Mouse (Mus musculus) left cerebral cortex, postnatal 25 days (tissue): ENCODE measurements around the gene Abcc1. TPM values are rescaled to one million over a fixed set of nuclear protein-coding genes. Genes with fewer than 3 reads are reported as not detected.

Experiments
- DNase-seq, 2 experiments: peaks; one replicate each; pipeline ENCODE4 v3.0.0; 2022; ENCODE audit warnings: low spot score in 2 of 2, mixed read lengths in 1 of 2
- intact Hi-C: fragments of 180-260 bp; cut with DNase I; formaldehyde crosslinking; loops from one replicate; pipeline ENCODE4 v1.15.1; 2025
- total RNA-seq, 2 experiments: library from RNA; stranded (reverse); gene quantifications; 2 replicates each; pipeline ENCODE4 v1.2.3; 2021

Gene Abcc1
- 10 to 100 TPM; 16.7 to 17.6 TPM for total RNA-seq

DNA sequence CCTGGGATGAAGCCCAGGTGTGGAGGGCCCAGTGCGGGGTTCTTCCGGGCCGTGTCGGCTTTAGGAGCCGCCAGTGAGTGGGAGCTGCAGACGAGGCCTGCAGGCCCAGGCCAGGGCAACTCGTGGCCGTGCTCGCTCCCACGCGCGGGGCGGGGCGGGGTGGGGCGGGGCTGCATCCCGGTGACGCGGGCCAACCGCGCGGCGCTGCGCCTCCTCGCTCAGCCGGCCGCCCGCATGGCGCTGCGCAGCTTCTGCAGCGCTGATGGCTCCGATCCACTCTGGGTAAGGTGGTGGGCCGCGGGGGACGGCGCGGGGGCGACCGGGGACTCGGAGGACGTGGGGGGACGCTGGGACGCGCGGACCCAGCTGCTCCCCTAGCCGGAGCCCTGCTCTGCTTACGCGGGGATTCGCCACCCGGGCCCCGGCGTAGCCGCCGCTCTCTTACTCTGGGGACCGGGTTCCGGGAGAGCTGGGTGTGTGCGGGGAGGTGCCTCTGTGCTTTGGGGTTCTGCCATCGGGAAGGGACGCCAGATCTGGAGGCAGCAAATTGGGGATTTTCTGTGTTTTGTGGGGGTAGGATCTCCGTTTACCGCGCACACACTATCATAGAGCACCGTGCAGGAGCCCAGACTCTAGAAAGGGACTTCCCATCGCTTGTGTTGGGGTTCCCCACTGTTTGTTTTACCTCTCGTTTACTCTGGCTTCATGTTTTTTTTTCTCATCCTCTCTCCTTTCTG lies at the start of gene Abcc1:
Abcc1 (plus strand) TSS at position 197 of the 737 bp plus-strand sequence.
- intact Hi-C loops, result loop anchor here (1.0 to 2.0 kb wide), 2 partner anchors 44 to 89 kb away; partner anchors contain the start of gene Fopnl
- peak; percentile 85 to 86 for DNase-seq

DNA sequence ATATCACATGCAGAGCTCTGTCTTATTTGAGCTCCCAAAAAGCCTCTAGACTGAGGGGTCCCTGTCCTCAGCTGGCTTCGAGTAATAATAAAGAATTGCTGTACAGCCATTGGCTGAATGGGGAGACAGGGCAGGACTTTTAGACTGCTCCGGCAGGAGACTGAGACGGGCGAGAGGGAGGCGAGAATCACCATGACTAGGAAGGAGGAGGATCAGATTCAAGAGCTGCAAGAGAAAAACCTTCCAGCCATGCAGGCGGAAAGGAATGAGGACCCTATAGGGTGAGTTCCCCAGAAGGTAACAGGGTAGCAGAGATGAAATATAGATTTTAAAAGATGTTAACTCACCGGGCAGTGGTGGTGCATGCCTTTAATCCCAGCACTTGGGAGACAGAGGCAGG lies 48.4 kb upstream of the Abcc1 start:
- no peak for DNase-seq
- intact Hi-C loops, result loop anchor here (5.0 to 10.0 kb wide), 2 partner anchors 179 to 408 kb away; partner anchors contain the start of genes Mpv17l and Pdxdc1

DNA sequence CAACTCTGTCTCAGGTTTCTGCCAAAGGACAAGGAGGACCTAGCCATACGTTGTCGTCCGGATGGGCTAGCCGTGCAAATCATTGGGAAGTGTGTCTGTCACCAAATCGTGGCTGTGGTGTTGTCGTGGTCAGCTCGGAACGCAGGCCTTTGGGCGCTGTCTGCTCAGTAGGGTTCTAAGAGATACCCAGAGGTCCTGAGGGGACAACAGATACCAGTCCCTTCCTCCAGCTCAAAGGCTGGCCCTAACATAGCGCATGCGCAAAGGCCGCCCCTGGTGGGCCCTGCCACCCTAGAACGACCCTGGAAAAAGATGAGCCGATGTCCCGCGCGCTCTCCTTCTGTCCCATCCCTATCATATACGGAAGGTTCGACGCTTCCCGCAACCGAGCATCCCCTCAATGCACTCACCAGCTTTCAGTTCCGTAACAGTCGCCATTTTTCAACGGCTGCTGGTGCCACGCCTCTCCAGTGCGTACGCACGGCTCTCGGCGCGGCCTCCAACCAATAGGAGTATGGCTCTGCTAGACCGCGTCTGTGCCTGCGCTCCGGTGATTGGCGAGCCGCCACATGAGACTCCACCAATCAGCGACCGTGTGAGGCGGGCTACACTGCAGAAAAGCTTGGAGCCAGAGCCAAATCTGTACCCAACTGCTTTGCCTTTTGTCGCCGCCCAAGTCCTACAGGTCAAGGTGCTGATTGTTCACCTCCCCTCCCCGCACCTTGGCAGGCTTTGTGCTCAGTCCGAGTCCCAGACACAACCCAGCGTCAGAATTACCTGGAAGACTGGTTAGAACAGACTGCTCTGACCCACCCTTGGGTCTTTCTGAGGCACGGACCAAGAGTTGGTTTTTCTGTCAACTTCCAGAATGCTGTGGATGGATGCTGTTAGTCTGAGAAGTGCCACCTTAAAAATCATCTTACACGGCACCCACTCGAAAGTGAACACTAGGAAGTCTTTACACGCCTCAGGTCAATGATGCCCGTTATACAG lies 44.2 kb upstream of the Abcc1 start, which contains the start of gene Fopnl:
Fopnl (minus strand) TSS at position 522 of the 993 bp plus-strand sequence.
- intact Hi-C loops, result loop anchor here (1.0 to 10.0 kb wide), 2 partner anchors 44 to 412 kb away; partner anchors contain the start of genes Abcc1, Mpv17l and Pdxdc1
- peak; percentile 98 to 99 for DNase-seq

DNA sequence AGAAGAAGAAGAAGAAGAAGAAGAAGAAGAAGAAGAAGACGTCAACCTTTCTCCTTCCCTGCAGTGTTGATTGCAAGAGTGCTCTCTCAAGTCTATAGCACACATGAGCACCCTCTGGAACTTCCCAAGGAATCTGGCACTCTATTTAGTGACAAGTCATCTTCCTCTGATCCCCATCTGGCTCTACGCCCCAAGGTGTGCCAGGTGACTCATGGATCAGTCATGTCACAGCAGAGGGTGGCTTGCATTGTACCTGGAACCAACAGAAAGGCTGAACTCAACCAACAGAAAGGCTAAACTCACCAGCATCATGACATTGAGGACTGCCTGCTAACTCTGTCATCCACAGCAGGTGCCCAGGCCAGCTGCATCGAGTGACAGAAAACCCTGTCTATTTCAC lies 41.7 kb upstream of the Abcc1 start:
- no peak for DNase-seq
- intact Hi-C loops, result loop anchor here (10.0 kb wide), 1 partner anchor 415 kb away; the partner anchor contains the start of genes Mpv17l and Pdxdc1

DNA sequence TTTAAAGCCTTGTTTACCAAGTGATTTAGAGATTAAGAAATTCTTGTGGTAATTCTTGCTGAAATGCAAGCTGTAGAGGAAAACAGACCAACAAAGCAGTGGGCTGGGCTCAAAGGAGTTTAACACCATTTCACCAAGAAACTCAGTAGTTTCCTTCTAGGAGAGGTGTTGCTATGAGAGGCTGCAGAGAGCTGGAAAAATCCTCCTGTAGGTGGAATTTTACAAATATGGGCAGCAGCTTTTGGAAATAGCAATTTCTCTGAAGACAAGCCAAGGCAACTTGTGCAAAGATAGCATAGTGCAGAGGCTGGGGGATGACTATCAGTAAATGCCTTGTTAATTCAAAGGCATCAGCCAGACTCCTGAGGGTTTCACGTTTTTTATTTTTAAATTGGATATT lies 40.9 kb upstream of the Abcc1 start:
- intact Hi-C loops, result no loop called here
- DNase-seq, result peak in 1 of 2 experiments; percentile 79

DNA sequence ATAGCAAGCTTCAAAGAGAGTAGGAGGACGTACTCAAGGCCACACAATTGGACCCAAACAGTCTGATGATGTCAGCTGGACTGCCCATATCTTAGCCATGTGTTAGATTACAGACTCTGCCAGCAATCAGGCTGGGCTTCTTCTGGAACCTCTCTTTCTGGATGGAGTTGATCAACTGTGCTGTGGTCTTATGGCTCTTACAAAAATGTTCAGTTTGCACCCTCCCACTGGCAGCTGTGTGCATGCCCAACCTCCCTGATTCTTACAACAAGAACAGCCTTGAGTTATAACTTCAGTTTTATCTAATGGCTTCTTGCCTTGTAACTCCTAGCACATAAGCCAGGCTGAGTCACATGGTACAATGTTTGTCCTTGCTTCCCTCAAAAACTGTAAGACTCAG lies 33.2 kb upstream of the Abcc1 start:
- DNase-seq, result no peak
- intact Hi-C loops, result no loop called here

DNA sequence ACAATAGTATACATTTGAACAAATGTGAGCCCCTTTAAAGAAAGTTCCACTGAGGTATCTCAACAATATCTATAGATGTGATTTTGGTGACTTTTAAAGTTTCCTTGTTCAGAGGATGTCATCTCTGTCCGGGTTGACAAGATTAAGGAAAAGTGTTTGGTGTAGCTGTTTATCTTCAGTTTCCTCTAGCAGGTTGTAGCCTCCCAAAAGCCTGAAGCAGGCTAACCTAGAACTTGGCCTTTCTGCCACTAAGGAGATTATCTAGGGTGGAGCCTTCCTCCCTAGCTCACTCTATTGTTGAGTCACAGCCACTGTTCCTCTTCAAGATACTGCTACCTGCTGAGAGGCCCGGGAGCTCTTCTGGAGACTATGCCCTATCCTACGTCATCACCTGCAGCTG lies 16.4 kb upstream of the Abcc1 start:
- intact Hi-C loops, result no loop called here
- DNase-seq, result no peak

DNA sequence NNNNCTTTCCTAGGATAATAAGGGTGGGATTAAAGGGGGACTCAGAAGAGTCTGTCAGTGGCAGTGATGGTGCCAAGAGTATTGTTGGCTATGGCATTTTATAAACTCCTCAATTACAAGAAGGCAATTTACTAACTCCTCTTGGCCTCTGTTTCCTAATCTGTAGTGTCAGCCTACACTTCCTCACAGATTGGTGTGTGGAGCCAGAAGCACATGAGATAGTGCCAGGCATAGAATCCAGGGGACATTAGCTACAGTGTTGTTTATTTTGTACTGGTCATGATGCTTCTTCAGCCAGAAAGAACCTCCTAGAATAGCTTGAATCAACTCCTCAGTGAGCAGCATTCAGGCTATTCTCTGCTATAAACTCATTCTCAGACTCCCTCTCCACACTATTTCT lies 9.8 kb upstream of the Abcc1 start:
- intact Hi-C loops, result no loop called here
- DNase-seq, result no peak

DNA sequence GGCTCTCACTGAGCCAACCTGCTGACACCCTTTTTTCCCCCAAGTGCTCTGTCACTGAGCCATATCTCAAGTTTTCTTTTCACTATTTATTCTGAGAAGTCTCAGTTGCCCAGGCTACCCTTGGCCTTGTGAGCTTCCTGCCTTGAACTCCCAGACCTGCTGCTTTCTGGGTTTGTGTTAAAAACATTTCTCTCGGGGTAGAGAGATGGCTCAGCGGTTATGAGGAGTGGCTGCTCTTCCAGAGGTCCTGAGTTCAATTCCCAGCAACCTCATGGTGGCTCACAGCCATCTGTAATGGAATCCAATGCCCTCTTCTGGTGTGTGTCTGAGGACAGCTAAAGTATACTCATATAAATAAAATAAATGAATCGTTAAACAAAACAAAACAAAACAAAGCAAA lies 9.1 kb upstream of the Abcc1 start:
- intact Hi-C loops, result no loop called here
- DNase-seq, result no peak

DNA sequence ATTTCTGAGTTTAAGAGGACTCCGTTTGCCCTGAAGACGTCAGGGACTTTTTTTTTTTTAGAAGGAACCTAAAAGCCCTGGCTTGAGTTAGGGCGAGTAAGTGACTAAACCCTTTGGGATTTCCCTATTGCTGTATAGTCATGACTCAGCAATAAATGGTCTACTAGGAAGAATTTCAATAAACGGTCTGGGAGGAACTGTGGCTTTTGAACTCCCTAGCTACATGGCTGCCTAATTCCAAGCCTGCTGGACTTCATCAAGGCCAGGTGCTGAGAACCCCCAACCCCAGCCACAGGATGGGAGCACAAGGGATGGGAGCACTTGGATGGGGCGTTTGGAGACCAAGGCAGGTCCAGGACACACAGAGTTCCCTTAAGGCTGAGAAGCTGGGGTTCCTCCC lies 8.7 kb upstream of the Abcc1 start:
- intact Hi-C loops, result no loop called here
- no peak for DNase-seq

DNA sequence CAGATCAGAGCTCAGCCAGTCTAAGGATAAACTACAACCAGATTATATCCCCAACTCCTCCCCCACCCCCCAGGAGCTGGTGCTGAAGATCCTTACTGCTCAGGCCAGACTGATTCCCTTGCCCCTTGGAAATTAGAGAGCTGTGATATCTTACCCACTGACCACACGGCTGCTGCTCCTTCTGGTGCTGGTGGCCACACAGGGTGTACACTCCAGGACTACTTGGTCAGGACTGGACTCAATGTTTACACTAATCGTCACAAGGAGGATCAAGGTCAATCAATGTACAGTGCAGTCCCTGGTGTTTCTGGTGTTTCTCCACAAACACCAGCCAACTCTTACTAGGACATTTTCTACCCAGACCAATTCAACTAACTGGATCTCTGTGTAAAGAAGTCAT lies 3.5 kb upstream of the Abcc1 start:
- DNase-seq, result no peak
- intact Hi-C loops, result no loop called here

DNA sequence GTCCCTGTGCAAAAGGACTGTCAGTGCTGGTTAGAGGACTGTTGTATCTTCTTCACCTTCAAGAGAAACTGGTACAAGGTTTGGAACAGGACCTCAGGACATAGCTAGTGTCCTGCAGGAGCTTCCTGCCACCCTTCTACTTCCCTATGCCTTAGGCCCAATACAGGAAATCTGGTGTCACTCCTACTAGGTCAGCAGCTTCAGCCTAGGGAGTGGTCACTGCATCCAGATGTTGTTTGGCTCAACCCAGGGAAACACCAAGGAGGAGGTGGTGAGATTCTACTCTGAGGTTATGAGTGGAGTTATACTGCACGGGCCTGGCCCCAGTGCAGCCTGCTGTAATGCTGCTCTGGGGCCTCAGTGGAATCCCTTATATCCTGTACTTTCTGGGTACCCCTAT lies 2.8 kb upstream of the Abcc1 start:
- DNase-seq, result no peak
- intact Hi-C loops, result no loop called here

DNA sequence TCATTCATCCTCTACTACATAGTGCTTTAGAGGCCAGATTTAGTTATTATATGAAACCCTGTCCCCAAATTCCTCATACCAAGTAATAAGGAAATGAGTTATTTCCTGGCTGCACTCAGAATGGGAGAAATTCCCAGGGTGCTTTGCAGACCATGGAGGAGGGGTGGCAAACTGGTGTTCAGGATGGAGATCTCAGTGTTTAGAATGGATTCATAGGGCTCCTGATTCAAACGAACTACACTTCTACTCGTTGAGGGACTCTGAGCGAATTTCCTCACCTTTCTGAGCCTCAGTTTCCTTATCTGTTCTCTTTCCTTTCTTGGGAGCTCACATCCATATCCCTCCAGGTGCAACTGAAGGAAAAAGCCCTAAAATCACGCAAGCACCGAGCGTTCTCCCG lies 427 bp upstream of the Abcc1 start:
- peak; percentile 34 to 71 for DNase-seq
- intact Hi-C loops, result loop anchor here (1.0 to 2.0 kb wide), 2 partner anchors 44 to 90 kb away; partner anchors contain the start of gene Fopnl

DNA sequence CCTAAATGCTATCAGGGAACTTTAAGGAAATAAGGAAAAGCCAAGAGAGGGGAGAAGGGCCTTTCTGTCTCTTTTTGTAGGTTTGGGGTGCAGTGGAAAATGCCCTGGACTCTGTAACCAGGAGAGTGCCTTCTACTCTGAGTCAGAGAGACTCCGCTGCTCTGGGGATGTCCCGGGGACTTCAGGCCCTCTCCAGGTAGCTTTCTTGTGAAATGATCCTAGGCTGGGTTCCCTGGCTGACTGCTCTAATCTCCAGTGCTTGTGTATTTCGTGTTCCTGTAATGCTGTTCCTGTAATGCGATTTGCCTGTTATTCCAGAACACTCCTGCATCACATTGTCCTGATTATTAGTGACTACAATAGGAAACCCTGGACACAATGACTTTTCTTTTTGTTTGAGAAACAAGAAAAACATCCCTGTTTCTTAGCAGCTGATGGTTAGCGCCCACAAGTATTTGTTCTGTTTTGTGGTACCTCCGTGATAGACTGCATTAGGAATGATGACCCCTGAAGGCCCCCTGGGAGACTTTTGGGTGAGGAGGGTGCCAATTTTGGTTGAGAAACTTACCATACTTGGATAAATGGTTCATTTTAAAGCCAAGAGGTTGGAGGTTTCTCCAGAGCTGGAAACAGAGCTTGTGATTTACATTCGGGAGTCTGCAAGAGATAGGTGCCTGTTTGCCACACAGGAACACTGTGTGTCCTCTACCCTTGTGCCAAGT lies 902 bp downstream of the Abcc1 start:
- peak in 1 of 2 experiments; percentile 31 for DNase-seq
- intact Hi-C loops, result no loop called here

DNA sequence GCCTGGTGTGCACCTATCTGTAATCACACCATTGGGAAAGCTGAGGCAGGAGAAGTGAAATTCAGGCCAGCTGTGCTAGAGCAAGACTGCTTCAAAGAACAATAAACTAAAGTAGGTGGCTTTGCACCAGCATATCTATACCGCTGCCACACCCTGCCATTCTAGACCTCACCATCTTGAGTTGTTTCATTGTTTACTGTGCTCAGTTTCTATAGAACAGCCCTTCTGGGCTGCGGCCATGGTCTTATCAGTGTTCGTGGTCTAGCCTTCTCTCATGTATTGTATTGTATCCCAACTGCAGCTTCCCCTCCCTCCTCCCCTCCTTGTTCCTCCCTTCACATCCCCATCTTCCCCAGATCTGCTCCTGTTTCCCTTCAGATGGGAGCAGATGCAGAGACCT lies 2.1 kb downstream of the Abcc1 start:
- no peak for DNase-seq
- intact Hi-C loops, result no loop called here

DNA sequence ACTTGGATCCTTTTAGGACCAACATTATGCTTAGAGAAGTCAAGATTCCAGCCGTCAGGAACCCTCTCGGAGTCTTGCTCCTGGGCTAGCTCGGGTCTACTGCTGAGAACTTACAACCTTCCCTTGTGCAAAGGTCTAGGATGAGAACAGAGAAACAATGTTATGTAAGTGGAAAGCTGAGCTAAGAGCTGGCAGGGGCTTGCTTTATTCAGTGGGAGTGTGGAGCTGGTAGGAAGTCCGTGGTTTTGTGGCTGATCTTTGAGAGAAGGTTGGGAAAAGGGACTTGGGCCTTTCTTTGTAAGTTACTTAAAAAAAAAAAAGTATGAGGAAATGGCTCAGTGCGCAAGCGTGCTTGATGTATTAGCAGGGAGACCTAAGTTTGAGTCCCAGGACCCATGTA lies 2.7 kb downstream of the Abcc1 start:
- intact Hi-C loops, result no loop called here
- no peak for DNase-seq

DNA sequence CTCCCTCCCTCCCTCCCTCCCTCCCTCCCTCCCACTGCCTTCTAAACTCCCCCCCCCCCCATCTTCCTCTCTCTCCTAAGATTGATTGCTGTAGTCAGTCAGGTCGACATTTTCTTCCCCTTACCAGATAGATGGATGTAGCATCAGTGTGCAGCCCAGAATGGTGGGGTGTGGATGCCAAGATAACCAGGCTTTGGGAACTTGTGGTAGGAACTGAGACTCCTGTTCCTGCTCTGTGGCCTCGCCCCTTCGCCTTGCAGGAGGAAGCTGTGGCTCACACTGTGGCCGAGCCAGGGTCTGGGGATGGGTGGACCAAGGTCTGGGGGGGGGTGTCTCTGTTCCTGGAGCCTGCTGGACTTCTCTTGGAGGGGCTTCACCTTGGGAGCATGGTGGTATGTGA lies 4.1 kb downstream of the Abcc1 start:
- intact Hi-C loops, result no loop called here
- no peak for DNase-seq

DNA sequence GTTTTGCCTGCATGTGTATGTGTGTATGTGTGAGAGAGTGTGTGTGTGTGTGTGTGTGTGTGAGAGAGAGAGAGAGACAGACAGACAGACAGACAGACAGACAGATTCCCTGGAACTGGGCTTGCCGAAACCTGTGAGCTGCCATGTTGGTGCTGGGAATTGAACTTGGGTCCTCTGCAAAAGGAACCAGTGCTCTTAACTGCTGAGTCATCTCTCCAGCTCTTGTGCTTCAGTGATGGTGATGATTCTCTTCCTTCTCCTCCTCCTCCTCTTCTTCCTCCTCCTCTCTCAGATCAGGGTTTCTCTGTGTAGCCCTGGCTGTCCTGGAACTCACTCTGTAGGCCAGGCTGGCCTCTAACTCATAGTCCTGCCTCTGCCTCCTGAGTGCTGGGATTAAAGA lies 4.7 kb downstream of the Abcc1 start:
- intact Hi-C loops, result no loop called here
- no peak for DNase-seq

DNA sequence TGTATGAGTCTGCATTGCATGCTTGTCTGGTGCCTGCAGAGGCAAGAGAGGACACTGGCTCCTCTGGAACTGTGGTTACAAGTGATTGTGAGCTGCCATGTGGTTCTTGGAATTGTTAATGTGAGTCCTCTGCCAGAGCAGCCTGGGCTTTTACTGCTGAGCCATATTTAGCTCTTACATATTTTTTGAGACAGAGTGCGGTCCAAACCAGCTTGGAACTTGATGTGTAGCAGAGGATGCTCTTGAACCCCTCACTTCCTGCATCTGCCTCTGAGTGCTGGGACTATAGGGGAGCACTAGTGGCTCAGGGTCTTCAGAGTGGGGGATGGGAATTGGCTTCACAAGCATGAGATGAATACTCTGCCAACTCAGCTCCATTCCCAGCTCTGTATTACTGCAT lies 10.0 kb downstream of the Abcc1 start:
- intact Hi-C loops, result no loop called here
- peak; percentile 54 to 90 for DNase-seq

DNA sequence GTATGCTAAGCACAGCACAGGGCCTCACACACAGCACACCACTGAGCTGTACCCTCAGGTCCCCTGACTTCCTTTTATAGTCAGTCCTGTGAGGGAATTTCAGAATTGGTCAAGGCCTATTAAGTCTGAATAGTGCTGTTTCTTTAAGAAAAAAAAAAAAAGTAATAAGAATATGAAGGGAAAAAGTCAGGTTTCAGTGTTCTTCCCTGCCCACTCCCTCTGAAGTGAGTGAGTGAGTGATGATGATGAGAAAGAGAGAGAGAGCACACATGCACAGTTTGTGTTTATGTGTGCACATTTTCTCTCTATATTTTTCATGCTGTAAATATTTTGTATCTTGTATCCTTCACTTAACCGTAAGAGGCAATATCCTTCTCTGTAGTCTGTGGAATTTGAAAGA lies 11.0 kb downstream of the Abcc1 start:
- DNase-seq, result no peak
- intact Hi-C loops, result no loop called here
